Mouse (Mus musculus): ENCODE results near the gene Susd2.

Gene Susd2

DNA sequence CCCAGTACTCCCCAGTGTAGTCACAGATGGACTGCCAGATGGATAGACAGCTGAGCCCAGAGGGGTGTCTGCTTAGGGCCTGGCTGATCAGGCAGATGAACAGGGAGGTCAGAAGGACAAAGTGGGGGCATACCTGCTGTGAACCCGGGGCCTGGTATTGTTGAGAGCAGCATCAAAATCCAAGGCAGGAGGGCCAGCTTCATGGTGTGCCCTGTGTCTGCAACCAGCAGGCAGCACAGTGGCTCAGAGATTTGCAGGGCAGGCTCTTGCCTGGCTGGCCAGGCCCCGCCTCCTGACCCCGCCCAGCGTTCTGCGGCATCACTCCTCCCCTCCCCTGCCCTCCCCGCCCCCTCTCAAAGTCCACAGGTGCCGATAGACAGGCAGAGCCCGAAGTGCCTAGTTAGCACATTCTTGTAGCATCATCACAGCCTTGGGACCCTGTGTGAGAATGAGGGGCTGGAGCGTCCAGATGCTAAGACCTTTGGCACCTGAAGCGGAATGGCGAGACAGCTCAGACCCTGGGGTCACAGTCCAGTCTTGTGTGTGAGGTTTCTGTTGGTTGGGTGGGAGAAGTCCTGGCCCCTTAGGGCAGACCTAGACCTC, at the start of gene Susd2:
Gene Susd2, minus strand, starts transcription at position 268 of the 603 bp plus-strand sequence.
- DNase-seq (ENCODE audit: low read depth, low spot score): peak; percentile 42

- no peak for DNase-seq (ENCODE audit: low read depth, low spot score)
Observed at GRCm38 (mm10) chr10:75688598-75688997, 44.8 kb upstream of the Susd2 start.

DNA sequence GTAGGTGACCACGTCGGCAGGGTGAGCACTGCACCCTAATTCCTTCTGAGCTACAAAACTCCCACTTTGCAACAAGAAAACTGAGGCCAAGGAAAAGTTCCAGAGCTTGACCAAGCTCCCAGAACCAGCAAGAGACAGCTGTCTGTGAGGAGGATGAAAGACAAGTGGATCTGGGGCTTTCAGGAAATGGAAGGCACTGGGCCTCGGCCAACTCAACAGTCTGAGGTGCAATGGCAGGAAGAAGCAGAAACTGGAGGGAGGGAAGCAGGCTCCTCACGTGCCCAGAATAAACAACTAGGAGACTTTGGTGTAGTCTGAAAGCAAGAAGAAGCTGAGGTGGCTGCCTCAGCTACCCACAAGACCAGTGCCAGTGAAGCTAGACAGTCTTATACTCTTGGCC, 42.9 kb upstream of the Susd2 start:
- DNase-seq (ENCODE audit: low read depth, low spot score): no peak

- DNase-seq (ENCODE audit: low read depth, low spot score): no peak
Observed at GRCm38 (mm10) chr10:75684035-75685004, 40.5 kb upstream of the Susd2 start.

DNA sequence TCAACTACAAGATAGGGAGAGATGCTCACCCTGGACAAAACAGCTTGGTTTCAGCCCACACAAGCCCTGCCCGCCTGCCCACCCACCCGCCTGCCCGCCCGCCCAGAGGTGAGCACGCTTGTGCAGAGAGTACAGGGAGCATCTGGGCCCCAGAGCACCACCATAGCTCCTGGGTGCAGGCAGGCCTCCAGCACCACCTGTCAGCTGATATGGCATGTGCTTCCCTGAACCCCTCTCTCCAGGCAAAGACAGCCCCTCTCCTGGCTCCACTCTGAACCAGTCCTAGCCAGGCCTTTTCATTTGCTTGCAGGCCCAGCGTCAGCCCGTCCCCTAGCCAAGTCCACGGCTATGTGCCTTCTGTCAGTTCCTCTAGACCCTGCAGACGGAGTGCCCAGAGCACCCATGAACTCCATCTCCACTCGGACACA, 36.8 kb upstream of the Susd2 start:
- no peak for DNase-seq (ENCODE audit: low read depth, low spot score)

DNA sequence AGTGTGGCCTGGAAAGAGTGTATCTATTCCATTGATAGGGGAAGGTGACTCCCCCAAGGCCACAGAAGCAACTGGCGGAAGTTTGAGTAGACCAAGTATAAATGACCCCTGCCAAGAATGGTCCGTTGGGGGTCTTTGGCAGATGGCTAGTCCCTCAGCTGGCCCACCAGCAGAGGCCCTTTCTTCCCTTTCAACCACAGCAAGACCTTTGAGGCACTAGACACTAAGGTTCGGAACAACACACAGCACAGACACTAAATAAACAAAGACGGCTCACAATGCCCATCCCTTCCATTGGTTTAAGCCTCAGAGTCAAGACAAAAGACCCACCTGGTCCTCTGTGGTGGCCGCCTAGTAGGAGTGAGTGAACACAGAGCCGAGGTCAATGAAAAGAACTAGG, 35.4 kb upstream of the Susd2 start:
- DNase-seq (ENCODE audit: low read depth, low spot score): no peak

DNA sequence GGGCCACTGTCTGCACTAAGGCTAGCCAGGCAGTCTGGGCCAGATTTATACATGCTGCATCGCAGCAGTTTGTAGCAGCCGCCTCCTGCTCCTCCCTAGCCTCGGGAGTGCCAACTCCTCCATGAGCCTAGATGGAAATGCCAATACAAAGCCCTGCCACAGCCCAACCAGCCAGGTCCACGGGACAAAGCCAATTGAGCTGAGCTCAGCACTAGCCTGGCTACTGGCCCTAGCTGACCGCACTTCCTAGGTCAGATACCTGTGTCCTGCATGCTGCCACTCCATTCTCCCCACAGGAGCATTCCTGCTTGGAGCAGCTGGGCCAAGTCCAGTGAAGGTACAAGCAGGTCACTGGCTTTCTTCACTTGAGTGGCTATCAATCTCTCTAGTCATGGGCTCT, 34.2 kb upstream of the Susd2 start:
- DNase-seq (ENCODE audit: low read depth, low spot score): no peak

DNA sequence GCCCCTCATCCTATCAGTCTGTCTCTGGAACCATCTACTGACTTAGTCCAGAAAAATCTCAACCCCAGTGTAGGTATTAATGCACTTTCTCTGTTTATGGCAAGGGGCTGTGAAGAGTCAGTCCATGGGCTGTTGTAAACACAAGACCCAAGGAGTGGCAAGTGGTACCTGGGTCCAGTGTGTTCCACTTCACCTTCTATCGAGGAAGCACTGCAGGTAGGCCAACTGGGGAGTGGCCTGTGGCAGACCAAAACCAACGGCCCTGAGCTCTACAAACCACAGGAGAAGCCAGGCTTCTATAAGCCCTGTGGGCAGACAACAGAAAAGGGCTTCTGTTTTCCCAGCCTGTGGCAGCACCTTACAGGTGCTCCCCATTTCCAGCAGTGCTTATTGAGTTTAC, 33.8 kb upstream of the Susd2 start:
- no peak for DNase-seq (ENCODE audit: low read depth, low spot score)

DNA sequence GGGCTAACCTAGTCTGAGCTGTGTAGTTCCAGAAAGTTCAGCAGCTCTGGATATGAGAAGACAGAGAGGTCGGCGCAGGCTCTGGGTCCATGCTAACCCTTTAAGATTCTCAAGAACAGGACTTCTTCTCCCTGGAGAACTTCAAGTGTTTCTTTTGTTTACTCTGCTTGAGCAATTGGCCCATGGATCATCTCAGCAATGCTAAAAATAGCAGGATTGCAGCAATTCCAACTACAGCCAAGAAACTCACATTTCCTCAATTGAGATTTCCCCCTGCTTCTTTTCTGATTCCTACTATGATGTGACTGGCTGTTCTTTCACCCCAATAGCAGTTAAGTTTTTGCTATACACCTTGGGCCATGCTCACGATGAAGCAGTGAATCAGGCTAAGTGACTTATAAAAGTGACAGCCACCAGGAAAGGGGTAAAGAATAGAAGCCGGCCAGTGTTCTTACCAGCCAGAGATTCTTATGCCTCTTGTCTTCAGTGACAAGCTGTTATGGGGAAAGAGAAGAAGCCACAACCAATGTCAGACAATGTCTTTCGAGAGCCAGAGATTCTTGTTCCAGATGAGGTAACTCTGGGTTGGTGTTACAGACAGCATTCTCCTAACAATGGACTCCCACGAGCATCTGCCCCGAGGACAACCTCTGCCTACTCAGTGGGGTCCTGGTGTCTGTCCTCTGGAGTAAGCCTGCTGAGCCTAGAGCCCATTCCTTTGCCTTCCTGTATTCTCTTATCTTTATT, 33.2 kb upstream of the Susd2 start:
- DNase-seq (ENCODE audit: low read depth, low spot score): no peak

GRCm38 (mm10) chr10:75676286-75676685, 32.5 kb upstream of the Susd2 start:
- no peak for DNase-seq (ENCODE audit: low read depth, low spot score)

GRCm38 (mm10) chr10:75675594-75675993, 31.8 kb upstream of the Susd2 start:
- DNase-seq (ENCODE audit: low read depth, low spot score): no peak

DNA sequence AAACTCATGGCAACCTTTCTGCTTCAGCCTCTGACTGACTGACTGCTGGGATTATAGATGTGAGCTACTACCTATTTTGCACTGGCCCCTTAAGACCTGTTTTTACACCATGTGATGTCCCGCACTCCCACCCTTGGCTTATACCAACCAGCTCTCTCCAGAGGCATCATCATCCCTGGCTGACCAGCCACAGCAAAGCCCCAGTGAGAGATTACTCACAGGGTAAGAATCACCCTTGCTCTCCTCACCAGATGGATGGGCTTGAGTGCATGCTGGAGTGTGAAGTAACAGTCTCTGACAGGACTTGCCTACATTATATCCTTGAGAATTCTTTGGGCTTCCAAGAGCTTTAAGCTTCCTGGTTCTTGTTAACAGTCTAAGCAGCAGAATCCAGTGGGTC, 26.1 kb upstream of the Susd2 start:
- DNase-seq (ENCODE audit: low read depth, low spot score): no peak

DNA sequence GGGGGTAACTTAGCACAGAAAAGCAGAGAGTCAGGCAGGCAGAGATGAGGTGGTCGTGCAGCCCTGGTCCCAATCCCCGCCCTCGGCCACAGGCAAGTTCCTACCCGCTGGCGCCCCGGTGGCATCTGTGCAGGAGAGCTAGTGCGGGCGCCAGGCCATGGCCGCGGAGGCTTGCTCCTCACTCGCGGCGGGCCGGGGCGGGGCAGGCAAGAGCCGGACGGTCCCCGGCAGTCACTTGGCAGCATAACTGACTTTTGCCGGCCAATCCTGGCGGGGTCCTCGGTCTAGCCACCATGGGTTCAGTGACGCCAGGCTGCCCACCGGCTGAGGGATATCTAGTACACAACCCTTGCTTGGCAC, 24.1 kb upstream of the Susd2 start:
- DNase-seq (ENCODE audit: low read depth, low spot score): no peak

GRCm38 (mm10) chr10:75667115-75667910, 23.5 kb upstream of the Susd2 start:
- DNase-seq (ENCODE audit: low read depth, low spot score): peak; percentile 27

- DNase-seq (ENCODE audit: low read depth, low spot score): no peak
Observed at GRCm38 (mm10) chr10:75666451-75667030, 22.7 kb upstream of the Susd2 start.

GRCm38 (mm10) chr10:75664673-75665270, 21.0 kb upstream of the Susd2 start:
- DNase-seq (ENCODE audit: low read depth, low spot score): no peak

GRCm38 (mm10) chr10:75662575-75662974, 18.8 kb upstream of the Susd2 start:
- DNase-seq (ENCODE audit: low read depth, low spot score): no peak

DNA sequence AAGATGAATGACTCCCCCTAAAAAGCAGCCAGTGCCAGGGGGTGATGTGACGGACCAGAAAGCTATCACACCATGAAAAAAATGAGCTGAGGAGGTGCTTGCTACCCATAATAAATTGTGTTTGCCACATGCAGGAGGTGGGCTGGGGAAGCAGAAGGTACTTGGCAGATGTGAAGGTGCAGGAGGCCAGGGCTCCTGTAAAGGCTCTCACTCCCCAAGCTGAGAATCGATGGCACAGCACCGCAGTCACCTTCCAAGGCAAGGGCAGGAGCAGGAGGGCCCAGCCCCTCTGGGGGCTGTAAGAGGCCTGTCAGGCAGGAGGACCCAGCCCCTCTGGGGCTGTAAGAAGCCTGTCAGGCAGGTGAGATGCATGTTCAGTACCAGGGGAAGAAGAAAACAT, 18.1 kb upstream of the Susd2 start:
- DNase-seq (ENCODE audit: low read depth, low spot score): no peak

DNA sequence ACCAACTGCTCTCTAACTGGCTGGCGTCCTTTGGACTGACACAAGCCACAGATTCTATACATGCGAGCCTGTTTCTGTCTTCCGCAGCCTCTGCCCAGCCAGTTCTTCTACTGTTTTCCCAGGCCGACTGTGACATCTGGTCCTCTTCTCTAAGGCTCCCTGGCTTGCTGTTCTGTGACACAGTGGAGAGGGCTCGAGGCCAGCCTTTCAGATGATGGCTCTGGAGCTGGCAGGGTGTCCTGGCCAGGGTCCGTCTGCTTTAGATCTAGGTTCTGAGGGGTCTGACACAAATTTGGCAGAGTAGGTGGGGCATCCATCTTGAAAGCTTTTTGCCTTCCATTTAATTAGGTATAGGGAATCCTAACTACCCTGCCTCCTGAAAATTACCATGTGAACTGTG, 17.6 kb upstream of the Susd2 start:
- DNase-seq (ENCODE audit: low read depth, low spot score): no peak

GRCm38 (mm10) chr10:75657772-75658171, 14.0 kb upstream of the Susd2 start:
- no peak for DNase-seq (ENCODE audit: low read depth, low spot score)

DNA sequence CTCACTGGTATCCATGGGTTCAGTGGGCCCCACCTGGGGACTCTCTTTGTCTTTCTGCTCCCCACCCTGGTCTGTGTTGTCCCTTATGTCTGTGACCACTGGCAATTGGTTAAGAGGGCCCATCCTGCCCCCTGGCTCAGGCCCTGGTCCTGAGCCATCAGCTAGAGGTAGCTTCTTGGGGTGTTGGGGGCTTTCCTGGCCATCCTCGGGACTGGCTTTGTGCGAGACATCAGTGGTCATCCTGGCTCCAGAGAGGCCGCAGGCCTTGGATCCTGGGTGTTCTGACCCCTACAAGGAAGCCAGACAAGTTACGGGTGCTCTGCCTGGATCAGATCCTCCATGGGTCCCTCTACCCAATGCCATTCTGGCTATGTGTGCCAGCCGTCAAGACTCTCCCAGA, 13.4 kb upstream of the Susd2 start:
- no peak for DNase-seq (ENCODE audit: low read depth, low spot score)

All from embryo, embryonic 11.5 days (tissue).